Mouse (Mus musculus) liver, embryonic 16.5 days (tissue): Measurements from ENCODE around the gene Map1lc3b. TPM values are rescaled to one million over a fixed set of nuclear protein-coding genes. Genes with fewer than 3 reads are reported as not detected.

Source experiments
- ATAC-seq: fragments of 200-750 bp; cut with Nextera tagmentation; 2 replicates; pipeline ENCODE4 v1.8.0; 2017; ENCODE audit warnings: low read depth, mild to moderate bottlenecking, moderate number of reproducible peaks, moderate library complexity
- H3K27ac ChIP-seq: fragments of 300-500 bp; sonication (generic); 2 replicates; pipeline ENCODE4 v1.5.1; 2014; ENCODE audit warnings: mild to moderate bottlenecking, low read length
- H3K27me3 ChIP-seq: fragments of 300-500 bp; sonication (generic); 2 replicates; pipeline ENCODE4 v1.6.1; 2014; ENCODE audit warnings: low read depth, low read length, mixed read lengths; ENCODE audit not compliant: control insufficient read depth, insufficient read depth
- H3K36me3 ChIP-seq: fragments of 300-500 bp; sonication (generic); 2 replicates; pipeline ENCODE4 v1.6.1; 2014; ENCODE audit warnings: mild to moderate bottlenecking; ENCODE audit not compliant: control insufficient read depth, insufficient read depth
- H3K4me1 ChIP-seq: fragments of 300-500 bp; sonication (generic); 2 replicates; pipeline ENCODE4 v1.6.1; 2014; ENCODE audit warnings: low read depth, low read length, mixed read lengths; ENCODE audit not compliant: control insufficient read depth
- H3K4me2 ChIP-seq: fragments of 300-500 bp; sonication (generic); 2 replicates; pipeline ENCODE4 v1.6.1; 2014; ENCODE audit warnings: low read depth, low read length, mixed read lengths
- H3K4me3 ChIP-seq: fragments of 300-500 bp; sonication (generic); 2 replicates; pipeline ENCODE4 v1.5.1; 2014; ENCODE audit warnings: low read depth, mild to moderate bottlenecking, low read length
- H3K9ac ChIP-seq: fragments of 300-500 bp; sonication (generic); 2 replicates; pipeline ENCODE4 v1.6.1; 2014; ENCODE audit warnings: low read depth, low read length
- H3K9me3 ChIP-seq: fragments of 300-500 bp; sonication (generic); replicated peaks from 2 replicates; pipeline ENCODE4 v1.6.1; 2016; ENCODE audit warnings: low read length; ENCODE audit not compliant: control insufficient read depth
- WGBS: fragments of 180-500 bp; shearing (Covaris S2); extraction: QIAGEN DNeasy Blood & Tissue Kit; methylation state at CpG from one replicate; pipeline ENCODE4 v1.1.7; 2014; ENCODE audit not compliant: insufficient replicate concordance; 5-methylcytosine and 5-hydroxymethylcytosine counted together
- polyA plus RNA-seq: library from polyadenylated mRNA; unstranded; fragments of >200 nt; fragmentation: Nextera tagmentation; extraction: Ambion mirVana; gene quantifications from 2 replicates; pipeline ENCODE4 v1.2.1, GENCODE M21; 2015

The Map1lc3b gene
- polyA plus RNA-seq, 1 experiment from 2014 or later, result 149 TPM

GRCm38 (mm10) chr8:121609251-121609650, 19.1 kb downstream of the Map1lc3b start:
- Histone ChIP-seq H3K36me3 (no peaks in the 10 kb centered on the region), H3K4me1 (no peaks in the 10 kb centered on the region), H3K27me3 (no peaks in the 10 kb centered on the region), H3K9me3 (no peaks in the 10 kb centered on the region), H3K9ac (no peak overlapping the region), H3K4me3 (no peak overlapping the region), H3K4me2 (no peak overlapping the region), H3K27ac (no peak overlapping the region)
- 76% methylated on average over 15 of the region's 15 CpGs for WGBS
- no peak for ATAC-seq

- Histone ChIP-seq H3K4me2 (no peak overlapping the region), H3K27ac (no peak overlapping the region), H3K4me3 (no peak overlapping the region), H3K36me3 (no peaks in the 10 kb centered on the region), H3K9ac (no peak overlapping the region), H3K27me3 (no peaks in the 10 kb centered on the region), H3K9me3 (no peaks in the 10 kb centered on the region), H3K4me1 (no peaks in the 10 kb centered on the region)
- ATAC-seq, result no peak
- WGBS, result 78% methylated on average over 11 of the region's 11 CpGs
These were observed 19.8 kb downstream of the Map1lc3b start for GRCm38 (mm10) chr8:121609916-121610315.

GRCm38 (mm10) chr8:121613419-121613818, 23.3 kb downstream of the Map1lc3b start:
- no peaks in the 10 kb centered on the region for H3K4me1 ChIP-seq
- H3K27me3 ChIP-seq, result no peaks in the 10 kb centered on the region
- no peaks in the 10 kb centered on the region for H3K36me3 ChIP-seq
- no peak overlapping the region for H3K4me3 ChIP-seq
- ATAC-seq, result no peak
- no peak overlapping the region for H3K4me2 ChIP-seq
- H3K9me3 ChIP-seq, result no peaks in the 10 kb centered on the region
- no peak overlapping the region for H3K27ac ChIP-seq
- no peak overlapping the region for H3K9ac ChIP-seq

GRCm38 (mm10) chr8:121619401-121619995, 29.3 kb downstream of the Map1lc3b start:
- WGBS, result 33% methylated on average over 7 of the region's 7 CpGs
- Histone ChIP-seq H3K4me3 (no peak overlapping the region), H3K27ac (peak overlapping the region; percentile 21)

GRCm38 (mm10) chr8:121620801-121621516, 30.8 kb downstream of the Map1lc3b start:
- Histone ChIP-seq H3K4me3 (no peak overlapping the region), H3K9ac (no peak overlapping the region), H3K4me2 (no peak overlapping the region), H3K36me3 (no peaks in the 10 kb centered on the region), H3K27ac (no peak overlapping the region), H3K9me3 (no peaks in the 10 kb centered on the region), H3K27me3 (no peaks in the 10 kb centered on the region), H3K4me1 (no peaks in the 10 kb centered on the region; the same call in 1 of the 2 replicates)
- 68% methylated on average over 12 of the region's 12 CpGs for WGBS
- ATAC-seq, result 0 out of 2 replicates have a peak, but pooled peaks have one; percentile 18

More at GRCm38 (mm10) chr8:121619401-121619995, 29.3 kb downstream of the Map1lc3b start:
- Histone ChIP-seq H3K4me1 (no peaks in the 10 kb centered on the region; the same call in 1 of the 2 replicates), H3K36me3 (no peaks in the 10 kb centered on the region), H3K9me3 (no peaks in the 10 kb centered on the region), H3K9ac (no peak overlapping the region), H3K27me3 (no peaks in the 10 kb centered on the region), H3K4me2 (no peak overlapping the region)
- peak; percentile 82 for ATAC-seq

GRCm38 (mm10) chr8:121621879-121622278, 31.7 kb downstream of the Map1lc3b start:
- Histone ChIP-seq H3K36me3 (no peaks in the 10 kb centered on the region), H3K4me3 (no peak overlapping the region), H3K4me1 (no peaks in the 10 kb centered on the region; the same call in 1 of the 2 replicates), H3K9ac (no peak overlapping the region), H3K27me3 (no peaks in the 10 kb centered on the region), H3K9me3 (no peaks in the 10 kb centered on the region), H3K27ac (no peak overlapping the region), H3K4me2 (no peak overlapping the region)
- ATAC-seq, result no peak
- WGBS, result 40% methylated on average over 1 of the region's 1 CpGs

GRCm38 (mm10) chr8:121623043-121623442, 32.9 kb downstream of the Map1lc3b start:
- whole genome bisulfite sequencing, result 70% methylated on average over 8 of the region's 8 CpGs
- ATAC-seq, result no peak
- Histone ChIP-seq H3K9ac (no peak overlapping the region), H3K4me2 (no peak overlapping the region), H3K27me3 (no peaks in the 10 kb centered on the region), H3K27ac (no peak overlapping the region), H3K36me3 (no peaks in the 10 kb centered on the region), H3K9me3 (no peaks in the 10 kb centered on the region), H3K4me3 (no peak overlapping the region), H3K4me1 (no peaks in the 10 kb centered on the region; the same call in 1 of the 2 replicates)

- WGBS, result 53% methylated on average over 4 of the region's 4 CpGs
- ATAC-seq, result no peak
- H3K4me3 ChIP-seq, result no peak overlapping the region
These were observed 38.5 kb downstream of the Map1lc3b start for GRCm38 (mm10) chr8:121628681-121629080.

GRCm38 (mm10) chr8:121631645-121632071, 41.5 kb downstream of the Map1lc3b start:
- Histone ChIP-seq H3K9me3 (no peaks in the 10 kb centered on the region), H3K4me1 (no peaks in the 10 kb centered on the region), H3K9ac (no peak overlapping the region), H3K4me3 (no peak overlapping the region), H3K4me2 (no peak overlapping the region), H3K36me3 (no peaks in the 10 kb centered on the region), H3K27ac (no peak overlapping the region; the same call in 1 of the 2 replicates), H3K27me3 (no peaks in the 10 kb centered on the region)
- 53% methylated on average over 7 of the region's 7 CpGs for WGBS
- ATAC-seq, result peak; percentile 69

More at GRCm38 (mm10) chr8:121628681-121629080, 38.5 kb downstream of the Map1lc3b start:
- Histone ChIP-seq H3K9me3 (no peaks in the 10 kb centered on the region), H3K27ac (no peak overlapping the region), H3K27me3 (no peaks in the 10 kb centered on the region), H3K9ac (no peak overlapping the region), H3K4me1 (no peaks in the 10 kb centered on the region), H3K36me3 (no peaks in the 10 kb centered on the region), H3K4me2 (no peak overlapping the region)
